ENCODE assay signal across 20 mouse cellular contexts in the genomic region with DNA sequence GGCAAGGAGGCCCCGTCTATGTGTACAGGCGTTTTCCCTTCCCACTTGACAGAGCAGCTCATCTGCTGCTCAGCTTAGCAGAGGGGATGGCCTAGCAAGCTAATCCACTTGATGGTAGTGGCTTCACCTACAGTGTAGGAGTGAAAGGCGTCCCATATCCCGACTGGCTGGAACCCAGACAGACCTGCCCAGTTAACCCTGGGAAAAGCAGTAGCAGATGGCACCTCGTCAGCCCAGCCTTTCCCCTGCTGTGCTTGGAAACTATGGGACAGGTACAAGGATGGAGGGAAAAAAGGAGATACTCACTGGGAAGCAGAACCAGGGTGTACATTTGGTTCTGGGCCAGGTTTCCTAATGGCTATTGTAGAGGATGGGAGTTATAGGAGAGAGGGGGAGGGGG. TPM values are rescaled to one million over a fixed set of nuclear protein-coding genes. Genes with fewer than 3 reads are reported as not detected.
DNase-seq lines count a peak whose midpoint lies in the region; ATAC-seq lines count a peak whose summit lies in the region.
"Had no signal": no experiment of that assay in that cellular context is flagged by ENCODE, and none has a peak within 500 bp of the region (broad histone marks: within the 10 kb centered on the region; RNA-seq: fewer than 3 reads in every experiment).

No protein-coding gene starts in this region.

- no peak overlapping the region for H3K4me3 ChIP-seq in lung, embryonic 16.5 days (ENCODE audit: low read length)
- peak overlapping the region; percentile 32 for H3K4me3 ChIP-seq in stomach, embryonic 16.5 days (replicated peaks; ENCODE audit: low read length)
- H3K4me3 ChIP-seq: gastrocnemius, adult 2 months; hindbrain, embryonic 12.5 days; liver, embryonic 12.5 days; midbrain, embryonic 10.5 days had no signal

- H3K27me3 ChIP-seq in lung, embryonic 16.5 days (ENCODE audit: control insufficient read depth, insufficient read depth, low read depth, low read length) = no peaks in the 10 kb centered on the region
- H3K27me3 ChIP-seq in stomach, embryonic 16.5 days (ENCODE audit: control insufficient read depth, insufficient read depth, low read length) = no peaks in the 10 kb centered on the region
- H3K27me3 ChIP-seq: hindbrain, embryonic 12.5 days; liver, embryonic 12.5 days; Patski had no signal

- H3K27ac ChIP-seq in lung, embryonic 16.5 days (ENCODE audit: low read length) = peak overlapping the region; percentile 78; the same call in 1 of the 2 replicates
- peak overlapping the region; percentile 77 for H3K27ac ChIP-seq in stomach, embryonic 16.5 days (ENCODE audit: low read length)
- H3K27ac ChIP-seq: gastrocnemius, adult 2 months; hindbrain, embryonic 12.5 days; liver, embryonic 12.5 days; midbrain, embryonic 10.5 days had no signal

- H3K4me1 ChIP-seq in lung, embryonic 16.5 days (replicated peaks; ENCODE audit: control insufficient read depth, insufficient read depth, low read length) = no peaks in the 10 kb centered on the region
- no peaks in the 10 kb centered on the region for H3K4me1 ChIP-seq in stomach, embryonic 16.5 days (ENCODE audit: control insufficient read depth, insufficient read depth, low read length)
- H3K4me1 ChIP-seq: hindbrain, embryonic 12.5 days; midbrain, embryonic 10.5 days had no signal

- WGBS in lung, embryonic 16.5 days = 57% methylated on average over 5 of the region's 5 CpGs
- 76% methylated on average over 5 of the region's 5 CpGs for WGBS in stomach, embryonic 16.5 days

- H3K36me3 ChIP-seq in lung, embryonic 16.5 days (ENCODE audit: control insufficient read depth, insufficient read depth, low read length) = peaks cover 9% of the 10 kb centered on the region
- H3K36me3 ChIP-seq in stomach, embryonic 16.5 days (ENCODE audit: control insufficient read depth, insufficient read depth, low read length) = no peaks in the 10 kb centered on the region

- H3K9ac ChIP-seq in lung, embryonic 16.5 days (ENCODE audit: low read length) = 0 out of 2 replicates have a peak overlapping the region, but pooled peaks have one; percentile 21
- peak overlapping the region; percentile 58 for H3K9ac ChIP-seq in stomach, embryonic 16.5 days (ENCODE audit: low read length)
- H3K9ac ChIP-seq: hindbrain, embryonic 12.5 days; liver, embryonic 12.5 days had no signal

- no peak; the same call in 1 of the 2 replicates for ATAC-seq in lung, embryonic 16.5 days (ENCODE audit: low read depth)
- ATAC-seq in stomach, embryonic 16.5 days (ENCODE audit: insufficient read depth, low FRiP score) = 0 out of 2 replicates have a peak, but pooled peaks have one; percentile 13
- ATAC-seq: liver, embryonic 12.5 days; Patski had no signal

- no peak for DNase-seq in lung, postnatal 10 days
- peak; percentile 83 to 89 for DNase-seq in cerebellum, adult 18-20 months
- DNase-seq in cerebellum, postnatal 14 days = peak; percentile 70 to 82
- no peak for DNase-seq in retina, postnatal 1 day
- DNase-seq in adrenal gland, postnatal 25 days = no peak
- no peak for DNase-seq in frontal cortex, postnatal 25 days (ENCODE audit: low spot score in 2 of 2)
- DNase-seq: adrenal gland, postnatal 14 days; gastrocnemius, adult 2 months; heart, postnatal 10 days; kidney, adult 2 months; kidney, postnatal 10 days; left cerebral cortex, postnatal 4 days; thymus, postnatal 25 days had no signal

- H3K9me3 ChIP-seq in lung, embryonic 16.5 days (ENCODE audit: control insufficient read depth, low read length) = no peaks in the 10 kb centered on the region
- no peaks in the 10 kb centered on the region for H3K9me3 ChIP-seq in stomach, embryonic 16.5 days (replicated peaks; ENCODE audit: control insufficient read depth, low read length)
- H3K9me3 ChIP-seq: hindbrain, embryonic 12.5 days; liver, embryonic 12.5 days; midbrain, embryonic 10.5 days had no signal

- peak overlapping the region; percentile 38 for H3K4me2 ChIP-seq in lung, embryonic 16.5 days (ENCODE audit: low read depth, low read length)
- H3K4me2 ChIP-seq in stomach, embryonic 16.5 days (ENCODE audit: low read depth, low read length) = peak overlapping the region; percentile 34
- H3K4me2 ChIP-seq: heart, embryonic 11.5 days; hindbrain, embryonic 12.5 days; liver, embryonic 12.5 days had no signal

RNA-seq across cellular contexts. Expression of a gene that starts 0.6 kb away (rescaled TPM):
- polyA plus RNA-seq in lung, embryonic 16.5 days (2015; fragmentation: Nextera tagmentation; extraction: Ambion mirVana) = 4.6 and 5.7 TPM in 2 replicates
- polyA plus RNA-seq in stomach, embryonic 16.5 days (2015; fragmentation: Nextera tagmentation; extraction: Ambion mirVana) = 9.2 and 11.6 TPM in 2 replicates
- 0.24 TPM in 1 of 2 replicates, not detected in the other for total RNA-seq in adrenal gland, postnatal 25 days (2021)
- total RNA-seq: heart, postnatal 10 days had no signal
- polyA plus RNA-seq: heart, embryonic 11.5 days; liver, embryonic 12.5 days had no signal

RNA-seq across cellular contexts. Expression of a gene that starts 9.0 kb away (rescaled TPM):
- polyA plus RNA-seq in lung, embryonic 16.5 days (2015; fragmentation: Nextera tagmentation; extraction: Ambion mirVana) = 0.29 and 0.50 TPM in 2 replicates
- polyA plus RNA-seq in stomach, embryonic 16.5 days (2015; fragmentation: Nextera tagmentation; extraction: Ambion mirVana) = 0.25 and 0.52 TPM in 2 replicates
- total RNA-seq in adrenal gland, postnatal 25 days (2021) = 0.24 TPM in 1 of 2 replicates, not detected in the other
- total RNA-seq: adrenal gland, postnatal 14 days; left cerebral cortex, postnatal 4 days had no signal

RNA-seq across cellular contexts. Expression of a gene that starts 18.4 kb away (rescaled TPM):
- polyA plus RNA-seq in lung, embryonic 16.5 days (2015; fragmentation: Nextera tagmentation; extraction: Ambion mirVana) = 12.0 TPM in 2 replicates
- 16.2 and 16.6 TPM in 2 replicates for polyA plus RNA-seq in stomach, embryonic 16.5 days (2015; fragmentation: Nextera tagmentation; extraction: Ambion mirVana)
- 7.6 and 8.9 TPM in 2 replicates for total RNA-seq in adrenal gland, postnatal 25 days (2021)

RNA-seq across cellular contexts. Expression of a gene that starts 21.8 kb away (rescaled TPM):
- 118 and 123 TPM in 2 replicates for polyA plus RNA-seq in lung, embryonic 16.5 days (2015; fragmentation: Nextera tagmentation; extraction: Ambion mirVana)
- 105 and 118 TPM in 2 replicates for polyA plus RNA-seq in stomach, embryonic 16.5 days (2015; fragmentation: Nextera tagmentation; extraction: Ambion mirVana)
- total RNA-seq in adrenal gland, postnatal 25 days (2021) = 94.6 and 101 TPM in 2 replicates

RNA-seq across cellular contexts. Expression of a gene that starts 30.8 kb away (rescaled TPM):
- 41.0 and 47.0 TPM in 2 replicates for polyA plus RNA-seq in lung, embryonic 16.5 days (2015; fragmentation: Nextera tagmentation; extraction: Ambion mirVana)
- 54.6 and 62.0 TPM in 2 replicates for polyA plus RNA-seq in stomach, embryonic 16.5 days (2015; fragmentation: Nextera tagmentation; extraction: Ambion mirVana)
- total RNA-seq in adrenal gland, postnatal 25 days (2021) = 164 and 181 TPM in 2 replicates

Comparison
In these comparisons a context has a peak if more than half of its experiments do, and no peak if none do; other contexts are left out.
1. DNase-seq: peak in cerebellum, adult 18-20 months (2 of 2) and cerebellum, postnatal 14 days (2 of 2); none in lung, postnatal 10 days (single experiment), retina, postnatal 1 day (single experiment), adrenal gland, postnatal 25 days (single experiment) and frontal cortex, postnatal 25 days (0 of 2).